In genomic region chr17:12723986-12724766, GRCm38 (mm10) we compare ENCODE assay signal across 8 mouse cellular contexts. TPM values are rescaled to one million over a fixed set of nuclear protein-coding genes. Genes with fewer than 3 reads are reported as not detected.
DNase-seq lines count a peak whose midpoint lies in the region; ATAC-seq and TF ChIP-seq lines count a peak whose summit lies in the region.
"Had no signal": no experiment of that assay in that cellular context is flagged by ENCODE, and none has a peak within 500 bp of the region (broad histone marks: within the 10 kb centered on the region; RNA-seq: fewer than 3 reads in every experiment).

No protein-coding gene starts in this region.

- no peak overlapping the region for H3K4me3 ChIP-seq in liver, embryonic 14.5 days (ENCODE audit: insufficient read depth in 1 of 2, low read depth in 2 of 2, low read length in 2 of 2)
- H3K4me3 ChIP-seq: neural tube, embryonic 12.5 days had no signal

- ATAC-seq in liver, embryonic 14.5 days (ENCODE audit: insufficient read depth), result peak; percentile 94
- no peak for ATAC-seq in erythroblast, adult 5-6 weeks (replicated peaks; ENCODE audit: low FRiP score, poor library complexity, severe bottlenecking)

- H3K4me1 ChIP-seq in liver, embryonic 14.5 days (replicated peaks; ENCODE audit: control insufficient read depth in 2 of 2, insufficient read depth in 2 of 2, low read length in 1 of 2), result peaks cover 16 to 22% of the 10 kb centered on the region in 2 experiments

- H3K27ac ChIP-seq in liver, embryonic 14.5 days, result no peak overlapping the region; the same call in none of the 2 replicates
- H3K27ac ChIP-seq: neural tube, embryonic 12.5 days had no signal

- TF ChIP-seq EP300 in liver, embryonic 14.5 days (IDR thresholded peaks at IDR 0.05; ENCODE audit: low read depth), result peak; percentile 76

- DNase-seq in NIH3T3 (ENCODE audit: low read depth), result peak; percentile 94
- DNase-seq in cerebellum, postnatal 25 days, result peak; percentile 48 to 57
- peak; percentile 51 for DNase-seq in heart, postnatal 4 days
- DNase-seq in liver, embryonic 14.5 days (ENCODE audit: low read depth in 3 of 3, low spot score in 3 of 3), result peak in 2 of 3 experiments; percentile 28 to 36
- no peak for DNase-seq in urinary bladder, postnatal 25 days (ENCODE audit: low spot score)
- DNase-seq in layer of hippocampus, adult 11-12 months (ENCODE audit: low spot score), result no peak

- no peak for TF ChIP-seq CTCF in liver, embryonic 14.5 days (IDR thresholded peaks at IDR 0.05; ENCODE audit: low read depth)

- no peaks in the 10 kb centered on the region for H3K9me3 ChIP-seq in liver, embryonic 14.5 days (ENCODE audit: control insufficient read depth, low read length)
- H3K9me3 ChIP-seq: neural tube, embryonic 12.5 days had no signal

- H3K27me3 ChIP-seq in liver, embryonic 14.5 days (ENCODE audit: control insufficient read depth, insufficient read depth, low read length), result no peaks in the 10 kb centered on the region
- H3K27me3 ChIP-seq: neural tube, embryonic 12.5 days had no signal

- H3K9ac ChIP-seq in liver, embryonic 14.5 days (replicated peaks), result no peak overlapping the region
- H3K9ac ChIP-seq: neural tube, embryonic 12.5 days had no signal

- H3K4me2 ChIP-seq in liver, embryonic 14.5 days (ENCODE audit: low read depth), result no peak overlapping the region; the same call in 1 of the 2 replicates
- H3K4me2 ChIP-seq: neural tube, embryonic 12.5 days had no signal

- H3K36me3 ChIP-seq in liver, embryonic 14.5 days (replicated peaks; ENCODE audit: control insufficient read depth, insufficient read depth, low read depth), result no peaks in the 10 kb centered on the region

- WGBS in liver, embryonic 14.5 days (ENCODE audit: insufficient replicate concordance), result 31% methylated on average over 5 of the region's 5 CpGs

RNA-seq across cellular contexts. Expression of gene Igf2r, which starts 45.3 kb away (rescaled TPM):
- 100 to 1,000 TPM; 318 TPM for total RNA-seq in heart, postnatal 4 days (2021)
- polyA plus RNA-seq in liver, embryonic 14.5 days (2012; rRNA removed), result 9.5 and 12.6 TPM in 2 replicates
- 12.8 and 14.8 TPM in 2 replicates for polyA plus RNA-seq in liver, embryonic 14.5 days (2014; fragmentation: Nextera tagmentation; extraction: Ambion mirVana)
- total RNA-seq in erythroblast, adult 5-6 weeks (2015; ENCODE audit: low replicate concordance), result 0.96 and 3.3 TPM in 2 replicates
- 4.9 TPM in 2 replicates for total RNA-seq in erythroblast, adult 5-6 weeks (2017; ENCODE audit: low replicate concordance)

RNA-seq across cellular contexts. Expression of gene Slc22a1, which starts 48.5 kb away (rescaled TPM):
- total RNA-seq in heart, postnatal 4 days (2021), result 10 to 100 TPM; 10.3 to 13.9 TPM
- polyA plus RNA-seq in liver, embryonic 14.5 days (2012; rRNA removed), result not detected in 2 replicates
- 0.11 TPM in 1 of 2 replicates, not detected in the other for polyA plus RNA-seq in liver, embryonic 14.5 days (2014; fragmentation: Nextera tagmentation; extraction: Ambion mirVana)
- not detected in 2 replicates for total RNA-seq in erythroblast, adult 5-6 weeks (2015; ENCODE audit: low replicate concordance)
- not detected in 2 replicates for total RNA-seq in erythroblast, adult 5-6 weeks (2017; ENCODE audit: low replicate concordance)
- polyA plus RNA-seq: neural tube, embryonic 12.5 days had no signal

Comparison
In these comparisons a context has a peak if more than half of its experiments do, and no peak if none do; other contexts are left out.
1. DNase-seq: peak in NIH3T3 (single experiment), cerebellum, postnatal 25 days (2 of 2), heart, postnatal 4 days (single experiment) and liver, embryonic 14.5 days (2 of 3); none in urinary bladder, postnatal 25 days (single experiment) and layer of hippocampus, adult 11-12 months (single experiment).
2. RNA of gene Igf2r, which starts 45.3 kb away (total RNA-seq): 318 TPM in heart, postnatal 4 days; 0.96 to 4.9 TPM in erythroblast, adult 5-6 weeks; every median in the first group is over 10 times any median in the second.
3. RNA of gene Slc22a1, which starts 48.5 kb away (total RNA-seq): 10.3 to 13.9 TPM in heart, postnatal 4 days; not detected in erythroblast, adult 5-6 weeks; every median in the first group is over 10 times any median in the second.